Mouse (Mus musculus): ENCODE measurements around the gene Cgnl1.

GRCm38 (mm10) chr9:71693771-71694170, 77.6 kb downstream of the Cgnl1 start:
- TF ChIP-seq POLR2A (IDR thresholded peaks at IDR 0.05; ENCODE audit: low read depth, low read length) (no peak), PAX5 (IDR thresholded peaks at IDR 0.05; ENCODE audit: low read length) (no peak), CTCF (conservative IDR thresholded peaks at IDR 0.05 in 1 of 2, IDR thresholded peaks at IDR 0.05 in 1 of 2; ENCODE audit: low read depth in 2 of 2, low read length in 2 of 2) (no peak), SMC3 (IDR thresholded peaks at IDR 0.05; ENCODE audit: low read depth, low read length) (no peak), USF1 (IDR thresholded peaks at IDR 0.05; ENCODE audit: low read depth, low read length) (no peak)
